Mouse (Mus musculus) lung, embryonic 14.5 days (tissue): ENCODE measurements around the gene Map3k20. TPM values are rescaled to one million over a fixed set of nuclear protein-coding genes. Genes with fewer than 3 reads are reported as not detected.

Experiments used
- ATAC-seq: fragments of 200-750 bp; cut with Nextera tagmentation; 2 replicates; pipeline ENCODE4 v1.8.0; 2017; ENCODE audit warnings: mild to moderate bottlenecking, moderate TSS enrichment, moderate library complexity; ENCODE audit not compliant: insufficient read depth
- DNase-seq: peaks from one replicate; pipeline ENCODE4 v3.0.0-alpha.2; 2015
- H3K27ac ChIP-seq: fragments of 300-500 bp; sonication (generic); 2 replicates; pipeline ENCODE4 v1.5.1; 2014; ENCODE audit warnings: low read depth, mild to moderate bottlenecking, moderate library complexity
- H3K27me3 ChIP-seq: fragments of 300-500 bp; sonication (generic); 2 replicates; pipeline ENCODE4 v1.6.1; 2014; ENCODE audit warnings: low read length, control low read depth; ENCODE audit not compliant: insufficient read depth
- H3K36me3 ChIP-seq: fragments of 300-500 bp; sonication (generic); 2 replicates; pipeline ENCODE4 v1.6.1; 2014; ENCODE audit warnings: control low read depth; ENCODE audit not compliant: insufficient read depth
- H3K4me1 ChIP-seq: fragments of 300-500 bp; sonication (generic); 2 replicates; pipeline ENCODE4 v1.6.1; 2014; ENCODE audit warnings: antibody characterized with exemption, control low read depth; ENCODE audit not compliant: insufficient read depth
- H3K4me2 ChIP-seq: fragments of 300-500 bp; sonication (generic); 2 replicates; pipeline ENCODE4 v1.6.1; 2014; ENCODE audit warnings: mild to moderate bottlenecking
- H3K4me3 ChIP-seq: fragments of 300-500 bp; sonication (generic); 2 replicates; pipeline ENCODE4 v1.5.1; 2014; ENCODE audit warnings: low read depth, low read length
- H3K9ac ChIP-seq: fragments of 300-500 bp; sonication (generic); 2 replicates; pipeline ENCODE4 v1.6.1; 2014
- H3K9me3 ChIP-seq: fragments of 300-500 bp; sonication (generic); 2 replicates; pipeline ENCODE4 v1.6.1; 2016; ENCODE audit warnings: low read depth, low read length, control low read depth
- CTCF ChIP-seq: IDR thresholded peaks from 2 replicates; pipeline ENCODE4 v1.5.1; 2016; ENCODE audit warnings: antibody characterized with exemption, low read depth
- WGBS: fragments of 180-500 bp; shearing (Covaris S2); extraction: QIAGEN DNeasy Blood & Tissue Kit; methylation state at CpG from one replicate; pipeline ENCODE4 v1.1.7; 2014; 5-methylcytosine and 5-hydroxymethylcytosine counted together
- polyA plus RNA-seq: library from polyadenylated mRNA; unstranded; fragments of >200 nt; fragmentation: Nextera tagmentation; extraction: Ambion mirVana; gene quantifications from 2 replicates; pipeline ENCODE4 v1.2.1, GENCODE M21; 2014

Map3k20 gene
- polyA plus RNA-seq, 1 experiment from 2014 or later: 36.4 TPM

DNA sequence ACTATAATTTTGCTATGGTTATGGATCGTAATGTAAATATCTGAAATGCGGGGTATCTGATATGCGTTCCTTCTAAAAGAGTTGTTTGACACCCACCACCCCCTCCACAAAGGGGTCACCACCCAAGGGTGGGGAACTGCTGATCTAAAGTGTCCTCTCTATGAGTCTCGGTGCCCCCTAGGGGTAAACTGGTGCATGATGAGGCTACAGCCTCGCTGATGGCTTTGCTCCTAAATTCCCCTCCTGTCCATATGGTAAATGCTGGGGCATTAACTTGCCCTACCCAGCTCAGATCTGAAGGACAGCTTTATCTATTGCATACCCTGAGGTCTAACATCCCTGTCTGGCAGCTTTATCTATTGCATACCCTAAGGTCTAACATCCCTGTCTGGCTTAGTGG, 130.0 kb downstream of the Map3k20 start:
- DNase-seq (peak; percentile 32), ATAC-seq (no peak)
- WGBS: 67% methylated on average over 5 of the region's 5 CpGs
- Histone ChIP-seq H3K36me3 (peaks cover 10% of the 10 kb centered on the region; the same call in 1 of the 2 replicates), H3K4me1 (peaks cover 4% of the 10 kb centered on the region; the same call in 1 of the 2 replicates), H3K9me3 (no peaks in the 10 kb centered on the region), H3K4me3 (no peak overlapping the region), H3K27me3 (no peaks in the 10 kb centered on the region), H3K4me2 (no peak overlapping the region), H3K9ac (no peak overlapping the region), H3K27ac (no peak overlapping the region)
- peak; percentile 31 for TF ChIP-seq CTCF

DNA sequence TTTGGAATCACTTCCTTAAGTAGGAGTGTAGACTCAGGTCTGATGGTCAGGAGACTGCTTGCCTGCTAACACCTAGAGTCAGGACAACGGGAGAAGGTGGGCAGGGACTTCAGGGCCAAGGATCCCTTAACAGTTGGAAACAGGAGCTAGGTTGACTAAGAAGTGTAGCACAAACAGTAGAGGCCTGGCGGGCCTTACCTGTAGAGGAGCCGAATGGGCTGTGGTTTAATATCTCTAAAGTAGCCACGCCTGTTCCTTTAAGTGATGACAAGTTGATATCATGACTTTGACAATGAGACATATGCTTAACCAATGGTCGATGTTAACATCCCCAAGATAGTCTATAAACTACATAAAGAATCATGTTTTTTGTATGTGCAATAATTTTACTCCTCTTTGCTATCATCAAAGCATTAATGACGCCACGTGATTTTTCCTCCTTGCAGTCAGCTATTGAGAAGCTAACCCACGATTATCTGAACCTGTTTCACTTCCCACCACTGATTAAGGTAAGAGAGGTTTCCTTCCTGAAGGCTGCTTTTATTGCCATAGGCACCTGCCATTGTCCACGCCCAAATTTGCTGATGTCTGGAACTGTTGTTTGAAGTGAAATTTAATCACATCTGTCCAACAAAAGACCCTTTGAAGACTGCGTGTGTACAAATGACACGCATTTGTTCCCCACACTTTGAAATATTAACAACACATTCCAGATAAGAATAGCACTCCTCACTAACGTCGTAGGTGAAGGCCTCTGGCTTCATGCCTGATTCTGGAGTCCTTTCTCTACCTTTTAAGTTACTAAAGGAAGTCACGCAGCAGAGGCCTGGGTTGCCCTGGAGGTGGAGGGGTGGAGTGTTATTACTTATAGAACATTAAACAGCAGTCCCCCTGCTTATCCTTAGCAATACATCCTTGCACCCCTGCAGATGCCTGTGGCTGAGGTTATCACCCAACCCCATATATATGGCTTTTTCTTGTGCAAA, 131.0 kb downstream of the Map3k20 start:
- Histone ChIP-seq H3K9ac (no peak overlapping the region), H3K4me2 (no peak overlapping the region), H3K36me3 (peaks cover 10% of the 10 kb centered on the region; the same call in 1 of the 2 replicates), H3K4me1 (peaks cover 4% of the 10 kb centered on the region; the same call in 1 of the 2 replicates), H3K27me3 (no peaks in the 10 kb centered on the region), H3K9me3 (no peaks in the 10 kb centered on the region), H3K27ac (no peak overlapping the region), H3K4me3 (no peak overlapping the region)
- no peak for ATAC-seq
- peak; percentile 40 for DNase-seq
- TF ChIP-seq CTCF: no peak
- 36% methylated on average over 14 of the region's 14 CpGs for WGBS

DNA sequence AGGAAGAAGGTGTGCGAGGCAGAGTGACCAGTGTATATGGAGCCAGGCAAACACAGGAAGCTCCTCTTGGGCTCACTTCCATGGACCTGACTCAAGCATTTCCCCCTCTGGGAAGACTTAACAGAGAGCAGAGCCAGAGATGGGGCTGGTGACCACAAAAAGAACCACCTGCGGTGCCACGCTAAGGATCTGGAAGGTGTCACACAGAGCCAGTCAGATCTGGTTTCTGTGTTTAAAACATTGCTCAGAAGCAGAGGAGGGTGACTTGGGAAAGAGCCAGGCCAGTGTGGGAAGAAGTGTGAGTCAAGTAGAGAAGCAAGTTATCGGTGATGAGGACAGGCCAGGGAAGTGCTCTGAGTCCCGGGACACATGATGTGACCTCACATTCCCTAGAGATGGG, 135.1 kb downstream of the Map3k20 start:
- Histone ChIP-seq H3K27ac (no peak overlapping the region), H3K4me3 (no peak overlapping the region), H3K9me3 (no peaks in the 10 kb centered on the region), H3K4me1 (peaks cover 4% of the 10 kb centered on the region; the same call in 1 of the 2 replicates), H3K9ac (no peak overlapping the region), H3K27me3 (no peaks in the 10 kb centered on the region), H3K36me3 (peaks cover 7% of the 10 kb centered on the region; the same call in 1 of the 2 replicates), H3K4me2 (no peak overlapping the region)
- DNase-seq (no peak), ATAC-seq (no peak)
- 77% methylated on average over 5 of the region's 5 CpGs for WGBS
- TF ChIP-seq CTCF: no peak

DNA sequence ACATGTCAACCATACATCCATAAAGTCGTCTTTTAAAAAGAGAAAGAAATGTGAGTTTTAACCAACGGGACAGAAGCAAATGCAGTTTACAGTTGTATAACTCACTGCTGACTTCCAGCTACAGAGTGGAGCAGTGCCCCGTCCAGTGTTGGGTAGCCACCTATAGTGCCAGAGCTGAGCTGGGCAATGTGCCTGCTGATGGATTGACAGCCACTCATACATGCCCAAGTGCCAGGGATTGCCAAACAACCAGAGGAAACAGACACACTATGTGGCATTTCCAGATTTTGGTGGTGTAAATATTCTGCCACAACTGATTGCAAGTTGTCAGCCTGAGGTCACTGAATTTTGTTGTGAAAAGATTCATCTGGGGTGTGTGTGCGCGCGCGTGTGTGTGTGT, 139.2 kb downstream of the Map3k20 start:
- Histone ChIP-seq H3K9ac (no peak overlapping the region), H3K9me3 (no peaks in the 10 kb centered on the region), H3K4me1 (no peaks in the 10 kb centered on the region), H3K27me3 (no peaks in the 10 kb centered on the region), H3K4me2 (no peak overlapping the region), H3K4me3 (no peak overlapping the region), H3K27ac (no peak overlapping the region), H3K36me3 (no peaks in the 10 kb centered on the region)
- no peak for TF ChIP-seq CTCF
- no peak for DNase-seq
- no peak for ATAC-seq
- 75% methylated on average over 7 of the region's 7 CpGs for WGBS

- Histone ChIP-seq H3K9ac (no peak overlapping the region), H3K27ac (no peak overlapping the region), H3K36me3 (no peaks in the 10 kb centered on the region), H3K4me3 (no peak overlapping the region), H3K4me2 (no peak overlapping the region), H3K27me3 (no peaks in the 10 kb centered on the region), H3K4me1 (no peaks in the 10 kb centered on the region), H3K9me3 (no peaks in the 10 kb centered on the region)
- DNase-seq: peak; percentile 23
- WGBS: 31% methylated on average over 8 of the region's 8 CpGs
- TF ChIP-seq CTCF: no peak
- no peak for ATAC-seq
Observed at GRCm38 (mm10) chr2:72426776-72427175, 141.3 kb downstream of the Map3k20 start.

DNA sequence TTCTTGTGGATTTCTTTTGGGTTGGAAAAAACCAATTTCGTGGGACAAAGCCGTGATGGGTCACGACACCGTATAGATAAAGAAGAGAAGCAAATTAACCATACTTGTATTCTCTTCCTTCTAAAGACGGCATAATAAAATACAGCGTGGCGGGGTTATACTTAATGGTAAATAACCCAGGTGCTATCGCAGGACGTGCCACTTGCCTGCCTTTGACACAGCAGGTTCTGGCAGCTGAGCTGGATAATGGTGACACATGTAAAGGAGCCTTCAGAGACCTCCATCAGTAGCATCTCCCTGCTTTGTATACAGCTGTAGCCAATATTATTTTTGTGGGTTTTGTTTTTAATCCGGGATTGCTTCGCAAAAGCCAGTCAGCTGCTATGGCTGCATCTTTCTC, 141.9 kb downstream of the Map3k20 start:
- no peak for TF ChIP-seq CTCF

GRCm38 (mm10) chr2:72438941-72439533, 153.6 kb downstream of the Map3k20 start:
- H3K27me3 ChIP-seq: no peaks in the 10 kb centered on the region
- no peaks in the 10 kb centered on the region for H3K4me1 ChIP-seq
- no peak overlapping the region for H3K27ac ChIP-seq
- no peak for ATAC-seq
- H3K4me2 ChIP-seq: no peak overlapping the region
- DNase-seq: no peak
- no peaks in the 10 kb centered on the region for H3K9me3 ChIP-seq
- H3K36me3 ChIP-seq: peaks cover 19% of the 10 kb centered on the region; the same call in 1 of the 2 replicates
- no peak overlapping the region for H3K9ac ChIP-seq
- TF ChIP-seq CTCF: no peak
- H3K4me3 ChIP-seq: no peak overlapping the region
- 77% methylated on average over 8 of the region's 8 CpGs for WGBS

More for the DNA sequence above, 141.9 kb downstream of the Map3k20 start:
- Histone ChIP-seq H3K27ac (no peak overlapping the region), H3K9me3 (no peaks in the 10 kb centered on the region), H3K36me3 (no peaks in the 10 kb centered on the region), H3K27me3 (no peaks in the 10 kb centered on the region), H3K4me3 (no peak overlapping the region), H3K4me2 (no peak overlapping the region), H3K9ac (no peak overlapping the region), H3K4me1 (no peaks in the 10 kb centered on the region)
- 59% methylated on average over 11 of the region's 11 CpGs for whole genome bisulfite sequencing
- no peak for DNase-seq
- no peak for ATAC-seq
